Mouse (Mus musculus) cerebellum, postnatal 36 days (tissue): ENCODE data around the gene Slco2a1.

Source experiments
- DNase-seq, 2 experiments: peaks; one replicate each; pipeline ENCODE4 v3.0.0; 2021 to 2022; ENCODE audit warnings: mixed read lengths in 2 of 2

Slco2a1 gene

GRCm38 (mm10) chr9:103124746-103125145 is 136.2 kb downstream of the Slco2a1 start:
- DNase-seq: no peak

GRCm38 (mm10) chr9:103133493-103134124 is 145.1 kb downstream of the Slco2a1 start:
- no peak for DNase-seq

- DNase-seq: peak in 1 of 2 experiments; percentile 39
Observed at GRCm38 (mm10) chr9:103134450-103135030, 146.0 kb downstream of the Slco2a1 start.

- no peak for DNase-seq
Observed at GRCm38 (mm10) chr9:103139481-103139880, 151.0 kb downstream of the Slco2a1 start.

- DNase-seq: no peak
Observed at GRCm38 (mm10) chr9:103140384-103140783, 151.9 kb downstream of the Slco2a1 start.

GRCm38 (mm10) chr9:103141266-103141665 is 152.8 kb downstream of the Slco2a1 start:
- no peak for DNase-seq

GRCm38 (mm10) chr9:103143881-103144280 is 155.4 kb downstream of the Slco2a1 start:
- DNase-seq: no peak

- DNase-seq: no peak
Observed at GRCm38 (mm10) chr9:103145351-103145750, 156.8 kb downstream of the Slco2a1 start.
